Mouse (Mus musculus) hematopoietic stem cell, adult 5-6 weeks (primary cell): ENCODE results near the gene Ptprz1. TPM values are rescaled to one million over a fixed set of nuclear protein-coding genes. Genes with fewer than 3 reads are reported as not detected.
"Not testable (repeated sequence)": the region's sequence is repeated elsewhere in the genome, so short reads cannot be mapped to it uniquely, and the experiment has no call there.

Experiments used
- ATAC-seq, 2 experiments: fragments of 125-278 bp in 1 of 2; replicated peaks in 1 of 2; 2 replicates each; pipeline ENCODE4 v1.8.0; 2016 to 2017; ENCODE audit warnings: inconsistent platforms in 2 of 2, mild to moderate bottlenecking in 2 of 2, moderate number of reproducible peaks in 2 of 2, low read depth in 1 of 2, moderate TSS enrichment in 1 of 2; ENCODE audit not compliant: low FRiP score in 2 of 2, poor library complexity in 2 of 2, severe bottlenecking in 2 of 2, insufficient read depth in 1 of 2, low TSS enrichment in 1 of 2
- total RNA-seq: library from RNA; stranded (forward); fragments of 172-1452, 232-1000 nt; gene quantifications from 2 replicates; pipeline ENCODE4 v1.2.3, GENCODE M21; 2017

The Ptprz1 gene
- total RNA-seq, 1 experiment from 2014 or later: not detected

GRCm38 (mm10) chr6:22968073-22968472 is 92.8 kb downstream of the Ptprz1 start:
- 0 out of 4 replicates have a peak, but pooled peaks of 1 of the 2 experiments have one; percentile 17 for ATAC-seq

- no peak for ATAC-seq
Observed at GRCm38 (mm10) chr6:22983769-22984519, 108.6 kb downstream of the Ptprz1 start.

- ATAC-seq: no peak
Observed at GRCm38 (mm10) chr6:22984520-22985154, 109.3 kb downstream of the Ptprz1 start.

GRCm38 (mm10) chr6:23003152-23003551 is 127.8 kb downstream of the Ptprz1 start:
- ATAC-seq: no peak

- ATAC-seq: no peak
Observed at GRCm38 (mm10) chr6:23014988-23015613, 139.8 kb downstream of the Ptprz1 start.

- no peak for ATAC-seq
Observed at GRCm38 (mm10) chr6:23028251-23028650, 152.9 kb downstream of the Ptprz1 start.

GRCm38 (mm10) chr6:23048836-23049235 is 173.5 kb downstream of the Ptprz1 start:
- no peak for ATAC-seq

GRCm38 (mm10) chr6:23055734-23056133 is 180.4 kb downstream of the Ptprz1 start:
- no peak for ATAC-seq

GRCm38 (mm10) chr6:23076060-23076459 is 200.8 kb downstream of the Ptprz1 start:
- no peak for ATAC-seq

GRCm38 (mm10) chr6:23078273-23078672 is 203.0 kb downstream of the Ptprz1 start:
- ATAC-seq: no peak

- ATAC-seq: no peak
Observed at GRCm38 (mm10) chr6:23079991-23080680, 204.8 kb downstream of the Ptprz1 start.

GRCm38 (mm10) chr6:23084587-23085421 is 209.5 kb downstream of the Ptprz1 start:
- no peak for ATAC-seq

GRCm38 (mm10) chr6:23089292-23089691 is 214.0 kb downstream of the Ptprz1 start:
- ATAC-seq: not testable (repeated sequence)

- ATAC-seq: not testable (repeated sequence)
Observed at GRCm38 (mm10) chr6:23090346-23091055, 215.2 kb downstream of the Ptprz1 start.
